Mouse (Mus musculus) neural tube, embryonic 14.5 days (tissue): ENCODE results near the gene Gm49391. TPM values are rescaled to one million over a fixed set of nuclear protein-coding genes. Genes with fewer than 3 reads are reported as not detected.

Experiments
- ATAC-seq: fragments of 200-750 bp; cut with Nextera tagmentation; 2 replicates; pipeline ENCODE4 v1.8.0; 2017; ENCODE audit warnings: low read depth, mild to moderate bottlenecking, moderate TSS enrichment, moderate library complexity
- H3K27ac ChIP-seq: fragments of 300-500 bp; sonication (generic); 2 replicates; pipeline ENCODE4 v1.5.1; 2014; ENCODE audit warnings: low read depth, mild to moderate bottlenecking, control low read depth, low read length, moderate library complexity, mixed read lengths
- H3K27me3 ChIP-seq: fragments of 300-500 bp; sonication (generic); 2 replicates; pipeline ENCODE4 v1.6.1; 2014; ENCODE audit warnings: low read length; ENCODE audit not compliant: control insufficient read depth, insufficient read depth
- H3K36me3 ChIP-seq: fragments of 300-500 bp; sonication (generic); 2 replicates; pipeline ENCODE4 v1.6.1; 2014; ENCODE audit warnings: low read length, mixed read lengths; ENCODE audit not compliant: control insufficient read depth, insufficient read depth
- H3K4me1 ChIP-seq: fragments of 300-500 bp; sonication (generic); 2 replicates; pipeline ENCODE4 v1.6.1; 2014; ENCODE audit warnings: low read length; ENCODE audit not compliant: control insufficient read depth, insufficient read depth
- H3K4me2 ChIP-seq: fragments of 300-500 bp; sonication (generic); 2 replicates; pipeline ENCODE4 v1.6.1; 2014; ENCODE audit warnings: mild to moderate bottlenecking, low read depth, low read length, control low read depth
- H3K4me3 ChIP-seq: fragments of 300-500 bp; sonication (generic); 2 replicates; pipeline ENCODE4 v1.5.1; 2014; ENCODE audit warnings: low read depth, low read length, control low read depth, mixed read lengths
- H3K9ac ChIP-seq: fragments of 300-500 bp; sonication (generic); replicated peaks from 2 replicates; pipeline ENCODE4 v1.6.1; 2014; ENCODE audit warnings: low read depth, mild to moderate bottlenecking, control low read depth, low read length, mixed read lengths
- H3K9me3 ChIP-seq: fragments of 300-500 bp; sonication (generic); 2 replicates; pipeline ENCODE4 v1.6.1; 2016; ENCODE audit warnings: low read length; ENCODE audit not compliant: control insufficient read depth
- WGBS: fragments of 180-500 bp; shearing (Covaris S2); extraction: QIAGEN DNeasy Blood & Tissue Kit; methylation state at CpG from one replicate; pipeline ENCODE4 v1.1.7; 2014; 5-methylcytosine and 5-hydroxymethylcytosine counted together
- polyA plus RNA-seq: library from polyadenylated mRNA; unstranded; fragments of >200 nt; fragmentation: Nextera tagmentation; extraction: Ambion mirVana; gene quantifications from 2 replicates; pipeline ENCODE4 v1.2.1, GENCODE M21; 2014

The Gm49391 gene
- polyA plus RNA-seq, 1 experiment from 2014 or later: 0.31 TPM

DNA sequence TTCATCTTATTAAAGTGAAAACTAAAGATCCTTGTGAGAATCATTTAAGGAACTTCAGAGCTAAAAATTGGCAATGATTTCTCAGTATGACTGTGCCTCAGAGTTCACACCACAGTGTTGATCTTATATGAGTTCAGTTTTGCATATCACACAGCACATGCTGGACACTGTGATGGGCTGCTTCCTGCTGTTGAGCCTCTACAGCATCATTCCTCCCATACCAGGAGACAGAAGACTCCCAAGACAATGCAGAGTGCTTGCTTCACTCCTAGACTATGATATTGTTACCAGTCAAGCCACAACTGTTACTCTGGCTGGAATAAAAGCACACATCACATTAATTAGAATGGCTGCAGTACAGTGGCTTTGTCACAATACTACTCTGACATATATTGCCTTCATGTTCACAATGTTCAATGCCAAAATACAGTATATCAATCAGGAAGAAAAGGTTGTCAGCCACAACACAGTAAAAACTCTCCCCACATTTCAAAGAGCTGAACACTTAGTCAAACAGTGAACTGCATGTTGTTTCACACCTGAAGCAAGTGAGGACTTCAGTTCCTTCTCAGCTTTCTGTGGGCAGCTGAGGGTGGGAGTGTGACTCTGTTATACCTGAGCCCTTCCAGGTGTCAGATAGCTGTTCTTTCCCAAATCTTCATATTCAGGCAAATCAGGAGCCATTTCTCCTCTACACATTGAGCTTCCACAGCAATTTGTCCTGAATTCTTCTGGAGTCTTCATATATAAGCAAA is 40.8 kb downstream of the Gm49391 start:
- Histone ChIP-seq H3K9ac (no peak overlapping the region), H3K36me3 (no peaks in the 10 kb centered on the region), H3K9me3 (no peaks in the 10 kb centered on the region), H3K4me3 (no peak overlapping the region), H3K27ac (no peak overlapping the region), H3K4me1 (no peaks in the 10 kb centered on the region), H3K27me3 (no peaks in the 10 kb centered on the region), H3K4me2 (no peak overlapping the region)
- ATAC-seq: no peak

DNA sequence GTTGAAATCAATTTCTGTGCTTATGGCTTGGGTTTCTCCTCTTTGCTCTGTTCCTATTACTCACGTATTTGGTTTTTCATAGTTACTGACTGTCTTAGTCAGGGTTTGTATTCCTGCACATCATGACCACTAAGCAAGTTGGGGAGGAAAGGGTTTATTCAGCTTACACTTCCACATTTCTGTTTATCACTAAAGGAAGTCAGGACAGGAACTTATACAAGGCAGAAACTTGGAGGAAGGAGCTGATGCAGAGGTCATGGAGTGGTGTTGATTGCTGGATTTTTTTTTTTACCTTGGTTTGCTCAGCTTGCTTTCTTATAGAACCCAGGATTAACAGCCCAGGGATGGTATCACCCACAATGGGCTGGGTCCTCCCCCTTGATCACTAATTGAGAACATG is 44.1 kb downstream of the Gm49391 start:
- no peaks in the 10 kb centered on the region for H3K9me3 ChIP-seq
- ATAC-seq: no peak
- no peak overlapping the region for H3K27ac ChIP-seq
- no peaks in the 10 kb centered on the region for H3K4me1 ChIP-seq
- WGBS: 95% methylated on average over 1 of the region's 1 CpGs
- H3K4me2 ChIP-seq: no peak overlapping the region
- no peaks in the 10 kb centered on the region for H3K36me3 ChIP-seq
- H3K4me3 ChIP-seq: no peak overlapping the region
- no peak overlapping the region for H3K9ac ChIP-seq
- H3K27me3 ChIP-seq: no peaks in the 10 kb centered on the region

- WGBS: 84% methylated on average over 1 of the region's 1 CpGs
- Histone ChIP-seq H3K9me3 (no peaks in the 10 kb centered on the region), H3K4me2 (no peak within 1 kb of the TSS), H3K4me1 (no peaks in the 10 kb centered on the region), H3K27me3 (no peaks in the 10 kb centered on the region), H3K27ac (no peak within 1 kb of the TSS), H3K36me3 (no peaks in the 10 kb centered on the region), H3K4me3 (no peak within 1 kb of the TSS), H3K9ac (no peak within 1 kb of the TSS)
- no peak for ATAC-seq
Observed at GRCm38 (mm10) chr13:60864281-60864680, 72.1 kb downstream of the Gm49391 start, which contains the start of gene 4930486L24Rik. Gene 4930486L24Rik, minus strand, starts transcription at chr13:60864475.

GRCm38 (mm10) chr13:60848241-60849120 is 87.9 kb downstream of the Gm49391 start:
- no peaks in the 10 kb centered on the region for H3K27me3 ChIP-seq
- no peaks in the 10 kb centered on the region for H3K36me3 ChIP-seq
- no peak overlapping the region for H3K27ac ChIP-seq
- WGBS: 90% methylated on average over 4 of the region's 4 CpGs
- no peak overlapping the region for H3K9ac ChIP-seq
- H3K4me2 ChIP-seq: no peak overlapping the region
- H3K9me3 ChIP-seq: no peaks in the 10 kb centered on the region
- no peak overlapping the region for H3K4me3 ChIP-seq
- no peak for ATAC-seq
- H3K4me1 ChIP-seq: no peaks in the 10 kb centered on the region

Other genes with a start within 250 kb of the Gm49391 start
- gene BC051665, start 150.2 kb downstream of the Gm49391 start, polyA plus RNA-seq: not detected in 2 replicates
- not detected in 2 replicates for gene Ctsll3, start 133.7 kb downstream of the Gm49391 start, polyA plus RNA-seq
- gene 4930486L24Rik, start 72.1 kb downstream of the Gm49391 start, polyA plus RNA-seq: not detected in 2 replicates
- not detected in 2 replicates for gene Gm49392, start 39.7 kb downstream of the Gm49391 start, polyA plus RNA-seq
- gene Ctla2b, start 39.1 kb downstream of the Gm49391 start, polyA plus RNA-seq: 0.36 and 1.6 TPM in 2 replicates
- gene Tpbpb, start 31.7 kb downstream of the Gm49391 start, polyA plus RNA-seq: not detected in 2 replicates
- gene Gm49393, start 981 bp downstream of the Gm49391 start, polyA plus RNA-seq: not detected in 2 replicates
- gene Ctla2a, start 54 bp upstream of the Gm49391 start, polyA plus RNA-seq: 11.6 and 15.6 TPM in 2 replicates
- not detected in 2 replicates for gene Tpbpa, start 5.4 kb upstream of the Gm49391 start, polyA plus RNA-seq
- not detected in 2 replicates for gene Ctsj, start 69.4 kb upstream of the Gm49391 start, polyA plus RNA-seq
- not detected in 2 replicates for gene Ctsq, start 104.1 kb upstream of the Gm49391 start, polyA plus RNA-seq
- gene Ctsr, start 227.7 kb upstream of the Gm49391 start, polyA plus RNA-seq: not detected in 2 replicates